Mouse (Mus musculus): ENCODE data around the gene Fbxo34.

The Fbxo34 gene

GRCm38 (mm10) chr14:47472743-47473546, 22.7 kb downstream of the Fbxo34 start:
- peak; percentile 89 for DNase-seq (ENCODE audit: low read depth, low spot score)

GRCm38 (mm10) chr14:47473891-47474290, 23.7 kb downstream of the Fbxo34 start:
- DNase-seq (ENCODE audit: low read depth, low spot score): peak; percentile 13

- no peak for DNase-seq (ENCODE audit: low read depth, low spot score)
These were observed 24.5 kb downstream of the Fbxo34 start for GRCm38 (mm10) chr14:47474571-47475254.

GRCm38 (mm10) chr14:47476266-47476665, 26.0 kb downstream of the Fbxo34 start:
- DNase-seq (ENCODE audit: low read depth, low spot score): no peak

GRCm38 (mm10) chr14:47477711-47478110, 27.5 kb downstream of the Fbxo34 start:
- no peak for DNase-seq (ENCODE audit: low read depth, low spot score)

- DNase-seq (ENCODE audit: low read depth, low spot score): no peak
These were observed 32.0 kb downstream of the Fbxo34 start for GRCm38 (mm10) chr14:47482200-47482599.

- DNase-seq (ENCODE audit: low read depth, low spot score): no peak
These were observed 32.9 kb downstream of the Fbxo34 start for GRCm38 (mm10) chr14:47483099-47483498.

GRCm38 (mm10) chr14:47488732-47489131, 38.5 kb downstream of the Fbxo34 start:
- no peak for DNase-seq (ENCODE audit: low read depth, low spot score)

- DNase-seq (ENCODE audit: low read depth, low spot score): no peak
These were observed 39.3 kb downstream of the Fbxo34 start for GRCm38 (mm10) chr14:47489310-47490097.

GRCm38 (mm10) chr14:47490732-47491131, 40.5 kb downstream of the Fbxo34 start:
- no peak for DNase-seq (ENCODE audit: low read depth, low spot score)

- DNase-seq (ENCODE audit: low read depth, low spot score): no peak
These were observed 43.6 kb downstream of the Fbxo34 start for GRCm38 (mm10) chr14:47493592-47494361.

- no peak for DNase-seq (ENCODE audit: low read depth, low spot score)
These were observed 45.7 kb downstream of the Fbxo34 start for GRCm38 (mm10) chr14:47495951-47496350.

GRCm38 (mm10) chr14:47497166-47497565, 46.9 kb downstream of the Fbxo34 start:
- DNase-seq (ENCODE audit: low read depth, low spot score): no peak

- DNase-seq (ENCODE audit: low read depth, low spot score): no peak
These were observed 48.4 kb downstream of the Fbxo34 start for GRCm38 (mm10) chr14:47498632-47499031.

- DNase-seq (ENCODE audit: low read depth, low spot score): no peak
These were observed 53.8 kb downstream of the Fbxo34 start for GRCm38 (mm10) chr14:47504036-47504435.

GRCm38 (mm10) chr14:47506676-47507075, 56.5 kb downstream of the Fbxo34 start:
- no peak for DNase-seq (ENCODE audit: low read depth, low spot score)

GRCm38 (mm10) chr14:47508035-47508434, 57.8 kb downstream of the Fbxo34 start:
- no peak for DNase-seq (ENCODE audit: low read depth, low spot score)

- no peak for DNase-seq (ENCODE audit: low read depth, low spot score)
These were observed 60.0 kb downstream of the Fbxo34 start for GRCm38 (mm10) chr14:47510244-47510643.

- no peak for DNase-seq (ENCODE audit: low read depth, low spot score)
These were observed 63.4 kb downstream of the Fbxo34 start for GRCm38 (mm10) chr14:47513606-47514005.

GRCm38 (mm10) chr14:47514816-47515453, 64.7 kb downstream of the Fbxo34 start:
- peak; percentile 43 for DNase-seq (ENCODE audit: low read depth, low spot score)

GRCm38 (mm10) chr14:47515636-47516035, 65.4 kb downstream of the Fbxo34 start:
- peak; percentile 47 for DNase-seq (ENCODE audit: low read depth, low spot score)
